Mouse (Mus musculus) frontal cortex, adult 2 months (tissue): ENCODE measurements at regions not wholly inside any gene's neighbourhood (a gene's known extent, or its start where the extent isn't known, plus 50 kb on each side); places are given as distances from the start of the nearest gene placed in this dataset.
A peak's percentile ranks its signal among the peaks of the same experiment; 100 is the strongest.

Experiments used
- DNase-seq, 2 experiments: peaks; one replicate each; pipeline ENCODE4 v3.0.0; 2022; ENCODE audit warnings: low spot score in 1 of 2; ENCODE audit errors: extremely low spot score in 1 of 2

DNA sequence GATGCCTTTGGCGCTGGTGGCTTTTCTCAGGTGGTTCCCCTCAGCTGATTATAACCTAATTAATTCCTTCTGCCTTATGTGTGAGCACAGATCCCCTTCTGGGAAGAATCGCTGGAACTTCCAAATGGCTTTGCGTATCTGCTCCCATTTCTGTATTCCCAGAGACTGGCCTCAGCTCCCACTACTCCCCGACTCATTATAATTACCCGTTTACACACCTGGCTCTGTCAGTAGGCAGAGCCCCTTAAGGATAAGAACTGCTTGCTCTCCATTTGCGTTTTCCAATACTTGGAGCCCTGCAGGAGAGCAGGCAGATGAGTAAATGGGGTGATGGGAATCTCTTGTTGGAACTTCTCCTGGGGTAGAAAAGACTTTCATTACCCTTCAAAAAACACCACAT lies 108.1 kb upstream of the Arg1 start:
- no peak for DNase-seq

DNA sequence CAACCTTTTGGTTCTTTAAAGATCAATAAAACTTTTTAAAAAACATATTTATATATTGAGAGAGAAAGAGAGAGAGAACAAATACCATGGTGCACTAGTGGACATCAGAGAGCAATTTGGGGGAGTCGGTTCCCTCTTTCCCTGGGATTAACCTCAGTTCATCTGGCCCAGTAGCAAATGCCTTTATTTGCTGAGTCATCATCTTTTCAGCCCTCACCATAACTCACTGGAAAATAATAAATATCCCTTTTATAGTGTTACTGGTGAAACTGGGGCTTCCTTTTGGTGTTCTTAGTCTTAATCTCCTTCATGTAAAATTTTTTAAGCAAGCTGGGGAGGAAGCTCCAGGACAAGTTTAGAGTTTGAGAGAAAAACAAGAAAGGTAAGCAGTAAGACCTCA lies 105.3 kb upstream of the Arg1 start:
- no peak for DNase-seq

DNA sequence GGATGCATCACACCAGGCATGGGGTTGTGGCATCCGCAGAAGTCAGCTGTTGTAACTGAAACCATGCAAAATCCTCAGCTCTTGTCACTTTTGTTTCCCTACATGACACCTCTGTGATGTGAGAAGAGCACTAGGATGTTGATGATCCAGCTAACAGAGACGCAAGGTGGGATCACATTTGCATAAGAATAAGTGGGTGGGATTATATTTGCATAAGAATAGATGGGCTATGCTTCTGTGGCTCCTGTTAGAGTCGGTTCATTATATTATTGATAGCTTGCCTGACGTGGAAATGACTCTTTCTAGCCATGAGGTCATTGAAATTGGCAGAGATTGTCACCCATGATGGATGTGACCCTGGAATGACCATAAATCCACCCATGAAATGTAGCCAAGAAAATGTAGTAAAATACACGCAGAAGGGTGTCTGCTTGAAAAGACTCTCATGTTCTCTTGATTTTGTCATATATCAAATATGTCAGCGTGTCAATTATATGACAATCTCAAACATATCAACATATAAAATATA lies 102.2 kb upstream of the Arg1 start:
- DNase-seq, result no peak

DNA sequence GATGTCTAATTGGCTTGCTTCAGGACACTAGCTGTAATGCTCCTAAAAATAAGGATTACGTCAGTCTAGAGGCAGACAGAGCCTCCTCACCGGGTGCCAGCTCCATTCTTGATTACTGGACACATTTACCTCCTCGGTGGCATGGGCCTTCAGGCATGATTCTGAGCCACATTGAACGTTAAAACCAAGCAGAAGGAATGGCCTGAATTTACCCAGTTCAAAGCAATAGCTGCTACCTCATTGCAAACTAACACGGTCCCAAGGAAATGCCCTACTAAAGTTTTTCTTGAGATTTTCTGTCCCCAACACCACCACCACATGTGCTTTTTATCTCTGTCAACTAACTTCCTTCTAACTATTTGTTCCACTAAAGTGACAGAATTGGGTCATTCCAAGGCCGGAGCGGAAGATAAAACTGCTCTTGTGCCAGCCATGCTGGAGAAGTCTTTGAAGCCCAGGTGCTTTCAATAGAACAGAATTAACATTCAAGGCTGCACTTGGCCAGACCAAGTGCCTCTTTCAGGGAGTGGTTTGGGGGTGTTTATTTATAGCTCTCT lies 96.4 kb upstream of the Arg1 start:
- peak; percentile 41 for DNase-seq

DNA sequence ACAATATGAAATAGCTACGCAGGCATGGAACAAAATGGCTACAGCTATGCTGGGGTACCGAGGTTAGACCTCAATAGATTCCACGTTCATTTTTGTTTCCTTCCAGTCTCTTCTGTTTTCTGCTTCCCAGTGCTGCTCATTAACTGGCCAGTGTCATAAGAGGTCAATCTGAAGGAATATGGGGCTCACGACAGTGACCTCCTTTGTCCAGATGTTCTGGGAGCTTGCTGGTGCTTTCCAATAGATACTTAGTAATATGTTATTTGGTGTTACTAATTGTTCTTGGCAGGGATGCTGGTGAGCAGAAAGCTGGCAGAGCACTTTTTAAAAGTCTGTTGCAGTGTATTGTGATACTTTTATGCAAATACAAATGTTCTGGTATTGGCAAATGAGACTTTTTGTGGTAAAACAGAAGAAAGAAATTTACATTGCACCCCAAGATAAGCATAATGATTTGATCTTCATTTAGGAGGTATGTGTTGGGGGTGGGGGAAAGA lies 95.8 kb upstream of the Arg1 start:
- DNase-seq, result no peak

DNA sequence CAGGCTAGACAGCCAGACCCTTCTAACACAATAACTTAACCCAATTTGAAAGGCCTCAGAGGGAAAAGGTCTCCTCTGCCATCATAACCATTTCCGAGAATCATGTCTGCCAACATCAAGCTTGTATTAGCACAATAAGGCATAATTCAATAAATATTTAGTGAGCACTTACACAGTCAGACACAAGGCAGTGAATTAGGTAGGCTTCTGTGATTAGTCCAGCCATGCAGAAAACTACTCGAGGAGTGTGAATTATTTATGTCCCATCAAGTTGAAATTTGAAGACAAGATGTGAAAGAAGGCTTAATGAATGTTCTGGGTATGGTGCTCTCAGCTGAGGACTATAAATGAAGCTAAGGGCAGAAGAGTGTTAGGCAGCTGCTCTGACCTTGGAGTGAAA lies 91.7 kb upstream of the Arg1 start:
- no peak for DNase-seq

DNA sequence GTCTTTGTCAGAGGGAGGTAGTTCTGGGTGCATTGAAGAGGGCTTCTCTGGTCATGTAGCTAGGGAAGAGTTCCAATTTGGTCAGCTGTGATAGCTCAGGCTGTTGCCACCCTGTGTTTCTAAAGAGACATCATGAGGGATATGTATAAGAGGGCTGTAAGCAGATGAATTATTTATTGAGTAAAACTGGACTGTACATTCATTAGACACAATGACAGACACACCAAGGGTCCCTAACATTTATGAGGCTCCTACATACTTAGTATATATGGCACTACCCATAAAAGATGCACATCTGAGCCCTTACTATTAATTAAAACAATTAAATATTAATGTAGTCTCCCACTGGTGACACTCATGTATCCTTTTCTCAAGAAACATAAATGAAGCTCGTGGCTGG lies 90.6 kb upstream of the Arg1 start:
- DNase-seq, result no peak

DNA sequence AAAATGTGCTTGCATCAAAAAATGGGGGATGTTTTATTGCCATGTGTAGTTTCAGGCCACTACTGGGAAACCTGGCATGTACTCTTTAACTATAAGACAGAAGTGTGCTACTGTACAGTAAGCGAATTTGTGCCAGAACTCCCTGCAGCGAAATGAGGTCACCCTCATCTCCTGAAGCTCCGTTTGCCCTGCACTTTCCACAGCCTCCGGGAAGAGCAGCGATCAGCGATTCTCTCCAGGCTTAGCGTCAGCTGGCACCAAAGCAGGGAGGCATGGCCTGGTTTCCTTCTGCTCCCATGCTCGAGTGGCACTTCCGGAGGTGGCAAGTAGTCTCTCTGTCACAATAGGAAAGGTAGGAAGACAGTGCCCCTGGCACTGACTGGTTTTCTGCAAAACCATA lies 88.8 kb upstream of the Arg1 start:
- peak in 1 of 2 experiments; percentile 32 for DNase-seq

DNA sequence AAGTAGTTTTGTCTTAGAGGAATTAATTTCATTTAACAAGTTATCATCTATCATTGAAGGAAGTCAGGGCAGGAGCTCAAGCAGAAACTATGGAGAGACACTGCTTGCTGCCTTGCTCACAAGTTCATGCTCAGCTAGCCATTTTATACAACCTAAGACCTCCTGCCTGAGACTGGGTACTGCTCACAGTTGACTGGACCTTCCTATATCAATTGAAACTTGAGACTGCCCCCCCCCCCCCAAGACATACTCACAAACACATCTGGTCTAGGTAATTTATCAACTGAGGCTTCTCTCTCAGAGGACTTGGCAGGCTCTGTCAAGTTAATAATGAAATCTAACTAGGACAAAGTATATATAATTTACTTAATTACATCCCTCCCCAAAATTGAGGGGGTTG lies 84.8 kb upstream of the Arg1 start:
- no peak for DNase-seq

DNA sequence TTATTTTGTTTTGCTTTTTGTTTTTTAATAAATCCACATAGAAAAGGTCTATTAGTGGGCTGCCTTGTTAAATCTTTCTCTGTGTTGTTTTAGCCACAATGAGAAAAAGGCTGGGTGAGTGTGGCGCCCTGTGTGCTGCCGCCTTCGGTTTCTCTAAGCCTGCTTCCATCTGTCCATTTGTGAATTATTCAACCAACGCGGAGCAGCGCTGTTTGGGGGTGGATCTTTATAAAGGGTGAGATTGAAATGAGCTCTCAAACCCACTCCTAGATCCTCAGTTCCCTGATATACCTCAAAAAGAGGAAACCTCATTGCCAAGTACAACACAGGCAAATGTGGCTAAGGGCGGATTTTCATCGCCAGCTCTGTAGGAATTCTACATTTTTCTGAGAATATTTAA lies 74.0 kb upstream of the Arg1 start:
- peak; percentile 75 to 82 for DNase-seq

DNA sequence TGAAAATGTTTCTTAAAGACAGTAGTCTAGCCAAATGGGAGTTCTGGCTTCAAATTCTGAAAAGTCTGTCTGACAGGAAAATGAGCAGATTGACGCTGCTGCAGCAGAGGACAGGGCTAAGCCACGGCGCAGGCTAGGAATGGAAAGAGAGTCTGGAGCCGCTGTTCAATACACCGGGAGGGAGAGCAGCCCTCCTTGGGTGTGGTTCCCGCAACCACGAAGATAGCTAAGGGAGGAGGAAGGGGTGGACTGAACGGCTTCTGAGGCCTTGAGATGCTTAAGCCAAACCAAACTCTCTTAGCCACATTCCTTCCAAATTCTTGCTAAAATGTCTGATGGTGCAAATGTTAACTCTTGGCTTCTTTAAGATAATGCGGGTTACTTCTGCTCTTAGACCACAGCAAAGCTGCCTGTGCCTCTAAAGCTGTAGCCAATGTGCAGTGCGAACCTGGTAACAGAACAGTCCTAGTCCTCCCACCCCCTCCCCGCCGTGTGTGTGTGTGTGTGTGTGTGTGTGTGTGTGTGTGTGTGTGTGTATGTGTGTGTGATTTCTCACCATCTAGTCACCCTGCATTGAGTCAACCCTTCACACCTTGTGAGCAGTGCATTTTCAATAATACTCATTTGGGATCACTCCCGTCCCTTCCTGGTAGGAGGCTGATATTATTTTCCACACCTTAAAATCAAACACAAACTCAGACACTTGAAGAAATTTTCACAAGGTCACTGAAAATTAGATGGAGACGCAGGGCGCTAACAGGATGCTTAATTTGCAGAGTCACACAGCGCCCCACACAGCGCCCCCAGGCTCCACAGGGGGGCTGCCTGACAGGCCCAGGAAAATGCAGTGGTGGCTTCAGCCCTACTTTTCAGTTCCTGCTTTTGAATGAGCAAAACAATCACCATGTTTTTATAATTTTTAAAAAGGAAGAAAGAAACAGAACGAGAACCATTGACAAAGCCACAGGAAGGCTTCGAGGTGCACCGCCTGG lies 73.2 kb upstream of the Arg1 start:
- DNase-seq, result no peak

DNA sequence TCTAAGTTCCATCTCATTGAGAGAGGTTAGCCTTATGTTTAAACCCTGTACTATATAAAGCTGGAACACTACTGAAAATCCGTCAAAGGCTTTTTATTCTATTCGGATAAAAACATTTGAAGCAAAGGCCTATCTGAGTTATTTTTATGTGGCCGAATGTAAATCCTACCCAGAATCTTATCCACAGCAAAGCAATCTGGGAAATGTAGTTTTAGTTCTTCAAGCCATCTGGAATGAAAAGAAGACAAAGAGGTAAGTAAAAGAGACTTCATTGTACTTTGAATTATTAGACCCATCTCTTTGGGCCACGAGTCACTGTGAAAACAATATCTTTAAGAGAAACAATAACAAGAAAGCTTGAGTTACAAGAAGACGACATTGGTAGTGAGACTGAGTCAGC lies 72.5 kb upstream of the Arg1 start:
- peak in 1 of 2 experiments; percentile 38 for DNase-seq

DNA sequence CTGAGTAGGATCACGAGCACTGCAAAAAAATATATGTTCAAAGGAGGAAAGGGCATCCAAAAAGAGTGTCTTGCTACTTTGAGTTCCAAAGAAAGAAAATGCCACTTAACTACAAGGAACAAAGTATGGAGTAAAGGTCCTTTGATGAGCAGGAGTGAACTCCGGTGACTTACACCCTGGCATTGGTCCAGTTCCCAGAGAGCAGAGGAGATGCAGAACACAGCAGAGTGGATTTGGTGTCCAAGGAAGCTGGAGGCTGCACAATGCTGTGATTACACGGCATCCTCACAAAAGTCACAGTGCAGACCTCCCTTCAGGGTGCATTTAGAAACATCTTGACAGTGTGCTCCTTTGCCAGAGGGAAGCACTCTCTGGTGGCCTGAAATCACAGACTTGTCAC lies 70.4 kb upstream of the Arg1 start:
- DNase-seq, result no peak

DNA sequence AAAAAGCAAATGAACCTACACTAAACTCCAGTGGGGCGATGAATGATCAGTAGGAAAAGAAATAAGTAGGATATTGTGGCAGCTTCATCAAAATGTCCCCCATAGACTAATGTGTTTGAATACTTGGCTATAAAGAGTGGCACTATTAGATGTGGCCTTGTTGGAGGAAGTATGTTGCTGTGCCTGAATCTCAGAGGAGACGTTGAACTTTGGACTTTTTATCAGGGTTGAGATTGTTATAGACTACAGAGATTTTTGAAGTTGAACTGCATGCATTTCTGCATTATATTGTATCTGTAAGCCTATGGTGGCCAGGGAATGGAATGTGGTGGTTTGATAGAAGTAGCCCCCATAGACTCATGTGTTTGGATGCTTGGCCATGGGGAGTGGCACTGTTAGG lies 68.5 kb upstream of the Arg1 start:
- DNase-seq, result no peak

DNA sequence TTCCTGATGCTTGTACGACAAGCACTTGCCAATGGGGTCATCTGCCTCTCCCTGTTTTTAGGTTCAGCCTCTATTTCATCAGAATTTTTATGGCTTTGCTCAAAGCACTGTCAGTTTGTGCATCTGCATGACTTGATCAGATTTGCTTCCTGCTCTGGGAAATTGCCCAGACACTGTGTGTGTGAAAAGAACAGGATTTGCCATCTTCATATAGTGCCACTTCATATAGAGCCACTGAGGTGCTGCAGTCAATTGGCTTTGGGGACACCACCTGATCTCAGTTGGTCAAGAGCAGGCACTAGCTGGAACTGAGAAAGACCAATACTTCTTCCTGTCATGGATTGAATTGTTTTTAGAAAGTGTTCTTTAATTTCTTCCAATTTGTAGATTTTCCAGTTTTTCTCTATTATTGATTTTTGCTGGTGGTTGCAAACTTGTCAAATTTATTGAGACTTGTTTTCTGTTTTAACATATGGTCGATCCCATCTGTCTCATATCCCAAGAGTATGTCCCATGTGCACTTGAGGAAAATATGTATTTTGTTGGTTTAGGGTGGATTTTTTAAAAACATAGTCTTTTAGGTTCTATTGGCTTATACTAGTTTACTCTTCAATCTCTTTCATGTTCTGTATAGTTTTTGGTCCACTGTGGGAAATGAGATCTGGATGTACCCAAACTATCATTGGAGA lies 62.8 kb upstream of the Arg1 start:
- DNase-seq, result no peak

DNA sequence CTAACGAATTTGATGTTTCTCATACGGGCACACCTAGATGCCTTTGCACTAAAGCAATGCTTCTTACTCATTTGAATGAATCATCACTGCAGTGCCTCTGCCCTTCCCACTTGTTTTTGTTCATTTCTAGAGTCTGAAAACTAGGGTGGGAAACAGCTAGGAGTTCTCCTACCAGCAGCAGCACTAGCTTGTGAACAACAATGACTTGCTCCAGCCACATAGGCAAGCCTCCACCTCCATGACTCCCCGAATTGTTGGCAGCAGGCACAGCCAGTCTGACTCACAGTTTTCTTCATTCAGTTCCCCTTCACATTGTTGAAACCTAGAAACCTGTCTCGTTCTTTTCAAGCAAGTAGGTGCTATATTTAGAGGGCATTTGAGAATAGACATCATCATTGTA lies 57.5 kb upstream of the Arg1 start:
- peak; percentile 71 to 79 for DNase-seq

DNA sequence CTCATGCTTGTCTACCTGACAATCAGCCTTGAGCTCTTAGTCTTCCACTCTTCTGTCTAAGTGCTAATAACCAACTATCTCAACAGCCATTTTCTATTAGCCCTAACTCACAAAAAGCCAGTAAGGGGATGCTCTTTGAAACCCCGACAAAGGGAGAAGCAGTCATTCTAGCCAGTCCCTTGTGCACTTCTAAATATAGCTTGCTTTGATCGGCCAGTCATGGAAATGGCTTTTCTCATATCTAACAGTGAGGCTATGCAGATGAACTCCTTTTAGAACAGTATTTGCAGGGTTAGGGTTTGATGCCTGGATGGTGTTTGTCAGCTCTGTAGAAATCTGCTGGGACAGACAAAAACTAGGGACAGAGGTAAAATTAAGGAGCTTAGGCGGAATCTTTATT lies 54.5 kb upstream of the Arg1 start:
- no peak for DNase-seq
